Mouse (Mus musculus) cerebellum, postnatal 36 days (tissue): ENCODE data around the gene Srf.
A peak's percentile ranks its signal among the peaks of the same experiment; 100 is the strongest.
"Not testable (repeated sequence)": the region's sequence is repeated elsewhere in the genome, so short reads cannot be mapped to it uniquely, and the experiment has no call there.

ENCODE experiments used
- DNase-seq, 2 experiments: peaks; one replicate each; pipeline ENCODE4 v3.0.0; 2021 to 2022; ENCODE audit warnings: mixed read lengths in 2 of 2

Gene Srf

DNA sequence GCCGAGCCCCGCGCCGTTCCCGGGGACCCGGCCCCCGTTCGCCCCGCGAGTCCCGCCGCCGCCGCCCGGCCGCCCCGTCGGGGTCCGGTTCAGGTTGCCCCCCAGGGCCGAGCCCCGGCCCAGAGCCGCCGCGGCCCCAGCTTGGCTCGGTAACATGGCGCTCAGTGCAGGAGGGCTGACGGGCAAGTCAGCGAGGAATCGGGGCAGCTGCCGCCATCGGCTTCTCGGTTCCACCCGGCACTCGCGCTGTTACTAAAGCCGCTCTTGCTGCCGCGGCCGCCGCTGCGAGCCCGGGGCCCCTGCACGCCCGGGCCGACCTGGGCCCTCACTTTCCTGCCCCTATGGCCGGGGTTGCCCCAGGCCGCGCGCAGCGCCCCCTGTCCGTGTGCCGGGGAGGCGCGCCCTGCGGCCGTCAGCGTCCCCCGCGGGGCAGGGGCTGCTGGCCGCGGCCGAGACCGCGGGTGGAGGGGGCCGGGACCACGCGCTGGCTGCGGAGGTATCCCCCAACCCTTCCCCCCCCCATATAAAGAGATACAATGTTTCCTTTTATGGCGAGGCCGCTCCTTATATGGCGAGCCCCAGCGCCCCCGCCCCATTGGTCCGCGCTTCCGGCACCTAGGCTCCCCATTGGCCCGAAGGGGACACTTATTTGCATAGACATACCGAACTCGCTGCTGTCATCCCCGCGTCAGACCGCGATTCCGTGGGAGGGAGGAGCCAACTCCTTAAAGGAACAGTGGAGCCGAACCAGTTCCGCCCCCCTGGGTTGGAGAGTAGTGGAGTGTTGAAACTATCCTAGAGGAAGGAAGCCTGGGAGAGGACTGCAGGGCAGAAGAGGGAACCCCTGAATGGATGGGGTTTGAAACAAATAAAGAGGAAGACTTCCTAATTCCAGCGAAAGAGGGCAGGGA, at the start of gene Srf:
Srf (minus strand) TSS at position 503 of the 911 bp plus-strand sequence.
- DNase-seq, result peak; percentile 92 to 95

DNA sequence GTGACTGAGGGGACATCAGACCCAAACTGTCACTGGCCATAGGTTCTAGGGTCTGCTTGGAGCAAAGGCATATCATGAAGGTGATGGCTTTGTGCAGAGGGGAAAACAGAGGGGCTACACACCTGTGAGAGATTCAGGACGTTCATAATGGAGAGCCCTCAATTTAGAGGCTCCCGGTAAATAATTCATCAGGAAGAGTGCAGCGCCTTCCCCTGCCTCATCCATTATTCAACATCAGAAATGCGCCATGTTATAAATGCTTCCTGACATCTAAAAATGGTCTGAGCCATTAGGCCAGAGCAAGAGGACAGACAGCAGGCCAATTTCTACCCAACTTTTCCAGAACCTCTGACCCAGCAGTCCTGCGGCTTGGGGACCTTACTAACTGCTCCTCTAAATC, 49.2 kb upstream of the Srf start:
- no peak for DNase-seq

DNA sequence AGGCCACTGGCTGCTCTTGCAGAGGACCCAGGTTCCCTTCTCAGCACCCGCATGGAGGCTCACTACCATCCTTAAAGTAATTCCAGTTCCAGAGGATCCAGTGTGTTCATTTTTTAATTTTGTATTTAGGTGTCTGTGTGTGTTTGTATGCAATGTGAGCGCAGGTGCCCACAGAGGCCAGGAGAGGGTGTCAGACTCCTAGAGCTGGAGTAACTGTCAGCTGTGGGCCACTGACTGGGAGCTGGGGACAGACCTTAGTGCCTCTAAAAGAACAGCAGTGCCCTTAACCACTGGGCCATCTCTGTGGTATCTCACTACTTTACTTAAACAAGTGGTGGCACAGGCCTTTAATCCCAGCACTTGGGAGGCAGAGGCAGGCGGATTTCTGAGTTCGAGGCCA, 47.3 kb upstream of the Srf start:
- no peak for DNase-seq

DNA sequence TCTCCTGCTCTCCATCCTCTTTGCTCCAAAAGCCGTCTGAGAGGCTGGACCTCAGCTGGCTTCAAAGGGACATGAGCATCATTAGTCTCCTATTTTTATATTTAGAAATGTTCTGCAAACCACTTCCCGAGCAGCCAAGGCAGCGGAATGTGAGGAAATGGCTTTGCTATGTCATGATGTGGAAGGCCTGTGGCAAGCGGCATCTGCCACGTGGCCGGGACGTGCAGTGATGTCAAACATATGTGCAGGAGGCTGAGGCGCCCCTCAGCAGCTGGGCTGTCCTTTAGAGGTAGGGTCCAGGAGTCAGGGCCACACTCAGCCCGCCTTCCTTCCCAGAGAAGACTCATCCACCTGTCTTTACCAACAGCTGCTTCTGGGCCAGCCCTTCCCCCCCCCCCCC, 46.2 kb upstream of the Srf start:
- DNase-seq, result no peak

DNA sequence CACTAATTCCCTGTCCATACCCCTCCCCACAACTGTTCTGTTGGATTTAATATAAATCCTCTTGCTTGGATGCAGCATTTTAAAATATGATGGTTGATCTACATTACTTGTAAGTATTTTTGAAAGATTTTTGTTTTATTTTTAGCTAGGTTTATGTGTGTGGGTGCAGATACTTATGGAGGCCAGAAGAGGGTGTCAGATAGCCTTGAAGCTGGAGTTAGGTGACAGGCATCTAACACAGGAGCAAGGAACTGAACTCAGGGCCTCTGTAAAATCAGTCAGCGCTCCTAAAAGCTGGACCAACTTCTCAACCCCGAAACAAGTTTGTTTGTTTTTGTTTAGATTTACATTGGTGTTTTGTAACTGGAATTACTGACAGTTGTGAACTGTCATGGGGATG, 44.6 kb upstream of the Srf start:
- DNase-seq, result no peak

DNA sequence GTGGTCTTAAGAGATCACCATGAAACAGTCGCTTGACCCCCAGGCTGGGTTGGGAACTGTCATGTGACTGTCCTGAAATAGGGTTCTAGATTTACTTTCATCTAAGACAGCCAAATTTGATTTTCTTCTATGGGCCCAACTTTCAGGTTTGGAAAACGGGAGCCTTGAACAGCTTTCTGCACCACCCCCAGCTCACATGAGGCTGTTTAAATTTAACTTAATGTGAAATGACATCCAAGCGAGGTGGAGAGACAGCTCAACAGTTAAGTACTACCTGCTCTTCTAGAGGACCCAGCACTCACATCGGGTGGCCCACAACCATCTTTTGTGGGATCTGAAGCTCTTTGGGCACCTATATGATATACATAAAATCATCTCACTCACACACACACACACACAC, 43.0 kb upstream of the Srf start:
- DNase-seq, result no peak

DNA sequence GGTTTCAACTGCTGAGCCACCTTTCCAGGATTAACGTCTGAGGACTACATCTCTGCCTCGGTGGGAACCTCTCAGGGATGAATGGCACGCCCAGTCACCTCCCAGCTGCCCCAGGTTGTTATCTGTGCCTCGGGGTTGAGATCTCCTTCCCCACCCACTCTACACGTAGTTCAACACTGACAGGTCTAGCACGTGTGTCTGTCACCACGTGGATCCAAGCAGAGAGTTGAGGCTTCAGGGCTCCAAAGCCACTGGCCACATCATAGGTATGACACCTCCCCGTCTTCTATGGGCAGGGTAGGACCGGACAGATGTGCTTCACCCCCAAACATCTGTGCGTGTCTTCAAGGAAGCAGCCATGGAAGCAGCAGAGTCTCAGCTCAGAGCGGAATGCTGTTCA, 42.0 kb upstream of the Srf start:
- no peak for DNase-seq

DNA sequence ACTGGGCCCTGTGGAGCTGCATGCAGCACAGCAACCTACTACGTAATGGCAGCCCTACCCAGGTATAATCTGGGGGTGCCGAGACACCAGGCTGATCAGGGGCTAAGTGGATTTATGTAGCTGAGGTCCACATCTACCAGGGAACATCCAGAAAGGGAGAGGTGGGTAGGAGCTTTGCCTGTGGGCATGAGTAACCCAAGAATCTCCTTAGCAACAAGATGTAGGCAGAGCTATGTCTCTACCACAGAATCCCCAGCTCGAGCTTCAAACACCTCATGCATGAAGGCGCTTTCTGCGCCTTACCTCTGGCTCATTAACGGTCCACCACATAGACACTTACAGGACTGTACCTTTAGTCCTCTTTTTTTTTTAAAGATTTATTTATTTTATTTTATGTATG, 39.4 kb upstream of the Srf start:
- no peak for DNase-seq

DNA sequence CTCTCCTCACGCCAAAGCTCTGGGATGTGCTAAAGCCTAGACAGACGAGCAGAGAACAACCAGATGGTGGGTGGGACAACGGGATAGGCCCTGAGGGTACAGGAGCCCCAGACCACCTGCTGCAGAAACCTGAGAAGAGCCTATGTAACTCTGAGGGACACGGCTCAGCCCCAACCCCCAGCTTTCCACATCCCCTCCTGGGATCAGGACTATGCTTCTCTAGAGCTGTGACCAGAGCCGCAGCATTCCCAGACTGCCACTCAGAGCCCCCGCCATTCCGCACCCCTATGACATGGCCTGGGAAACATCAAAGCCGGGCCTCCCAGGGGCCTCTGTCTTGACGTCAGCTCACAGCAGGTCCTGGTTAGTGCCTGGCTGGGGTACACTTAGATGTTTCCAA, 38.6 kb upstream of the Srf start:
- no peak for DNase-seq

DNA sequence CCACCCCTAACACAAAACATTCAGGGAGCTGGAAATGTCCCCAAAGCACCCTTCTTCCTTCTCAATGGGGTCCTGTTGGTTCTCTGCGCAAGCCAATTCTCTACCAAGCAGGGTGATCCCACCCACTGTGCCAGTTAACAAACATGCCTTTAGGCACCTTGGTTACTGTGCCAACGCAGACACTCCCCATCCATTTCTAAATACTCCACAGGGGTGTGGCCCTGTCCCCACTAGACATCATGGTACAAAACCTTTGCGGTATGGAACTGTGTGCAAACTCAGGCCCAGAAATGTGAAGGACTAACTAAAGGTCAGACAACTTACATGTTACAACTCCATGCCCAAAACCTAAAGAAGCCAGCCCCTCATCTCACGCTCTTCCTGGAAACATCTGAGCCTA, 37.1 kb upstream of the Srf start:
- DNase-seq, result no peak

DNA sequence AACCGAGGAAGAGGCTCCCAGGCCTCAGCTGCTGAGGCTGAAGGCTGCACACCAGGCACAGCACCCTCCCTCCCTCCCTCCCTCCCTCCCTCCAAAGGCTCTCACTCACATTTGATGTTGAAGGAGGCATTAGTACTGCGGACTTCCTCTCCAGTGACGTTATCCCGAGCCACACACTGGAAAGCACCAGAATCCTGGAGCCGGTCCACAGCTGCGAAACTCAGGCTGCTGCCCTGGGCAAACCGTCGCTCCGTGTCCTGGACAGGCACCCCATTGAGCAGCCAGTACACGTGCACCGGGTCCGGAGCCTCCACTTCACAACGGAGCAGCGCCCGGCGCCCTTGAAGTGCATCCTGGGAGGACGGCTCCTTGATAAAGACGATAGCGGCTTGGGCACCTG, 35.4 kb upstream of the Srf start:
- no peak for DNase-seq

DNA sequence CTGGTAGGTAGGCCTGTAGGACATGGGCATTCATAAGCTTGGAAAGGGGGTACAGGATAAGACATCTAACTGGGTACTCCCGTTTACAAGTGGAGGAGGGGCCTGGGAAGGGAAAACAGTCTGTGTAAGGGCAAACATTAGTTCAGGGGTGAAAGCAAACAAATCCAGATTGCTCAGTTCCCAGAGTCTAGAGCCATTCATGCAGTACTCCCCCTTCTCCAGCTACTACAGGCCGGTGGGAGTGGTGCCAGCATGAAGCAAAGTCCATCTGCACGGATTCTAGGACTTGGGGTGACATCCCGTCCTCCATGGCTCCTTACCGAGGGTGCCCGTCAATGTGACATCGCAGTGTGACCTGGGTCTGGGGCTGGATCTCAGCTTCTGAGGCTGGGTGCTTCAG, 34.5 kb upstream of the Srf start:
- no peak for DNase-seq

DNA sequence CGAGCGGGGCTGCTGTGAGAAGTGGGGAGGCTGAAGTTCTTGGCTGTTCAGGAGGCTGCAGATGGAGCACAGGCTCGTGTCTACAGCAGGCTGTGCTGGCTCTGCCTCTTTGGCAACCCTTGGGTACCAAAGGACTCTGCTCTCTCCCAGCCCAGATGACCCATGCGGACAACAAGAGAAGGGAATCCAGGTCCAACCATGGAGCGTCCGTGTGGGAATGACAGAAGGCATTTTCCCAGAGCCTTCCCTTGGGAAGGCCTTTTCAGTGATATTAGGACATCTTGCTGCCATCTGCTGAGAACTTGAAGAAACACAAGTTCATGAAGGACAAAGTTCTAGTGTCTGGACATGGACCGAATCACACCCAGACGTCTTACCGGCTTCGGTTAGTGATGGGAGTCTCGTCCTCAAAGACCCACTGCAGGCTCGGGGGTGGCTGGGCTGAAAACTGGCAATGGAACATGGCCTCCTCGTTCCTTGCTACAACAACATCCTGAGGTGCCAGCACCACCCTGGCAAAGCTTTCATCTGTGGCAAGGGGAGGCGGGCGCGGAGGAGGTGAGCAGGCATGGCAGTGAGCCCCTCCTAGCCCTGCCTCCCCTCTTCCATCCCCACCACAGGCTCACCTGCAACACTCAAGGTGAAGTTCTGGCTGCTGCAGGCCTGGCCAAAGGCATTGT, 33.8 kb upstream of the Srf start:
- peak; percentile 30 to 46 for DNase-seq

DNA sequence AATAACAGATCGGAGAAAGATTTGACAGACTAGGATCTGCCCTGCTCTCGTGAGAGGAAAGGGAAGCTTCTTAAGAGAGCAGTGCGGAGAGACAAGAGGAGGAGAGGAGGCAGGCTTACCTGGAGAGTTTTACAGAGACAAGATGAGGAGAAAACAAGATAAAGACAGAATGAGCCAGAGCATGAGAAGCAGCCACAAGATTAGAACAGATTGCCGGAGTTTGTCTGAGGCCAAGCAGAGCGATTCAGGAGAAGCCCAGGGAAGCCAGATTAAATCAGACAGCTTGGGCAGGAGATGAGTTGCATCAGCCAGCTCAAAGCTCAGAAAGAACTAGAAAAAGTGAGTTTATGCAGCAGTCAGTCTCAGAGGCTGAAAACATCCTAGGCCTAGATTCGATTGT, 32.9 kb upstream of the Srf start:
- no peak for DNase-seq

DNA sequence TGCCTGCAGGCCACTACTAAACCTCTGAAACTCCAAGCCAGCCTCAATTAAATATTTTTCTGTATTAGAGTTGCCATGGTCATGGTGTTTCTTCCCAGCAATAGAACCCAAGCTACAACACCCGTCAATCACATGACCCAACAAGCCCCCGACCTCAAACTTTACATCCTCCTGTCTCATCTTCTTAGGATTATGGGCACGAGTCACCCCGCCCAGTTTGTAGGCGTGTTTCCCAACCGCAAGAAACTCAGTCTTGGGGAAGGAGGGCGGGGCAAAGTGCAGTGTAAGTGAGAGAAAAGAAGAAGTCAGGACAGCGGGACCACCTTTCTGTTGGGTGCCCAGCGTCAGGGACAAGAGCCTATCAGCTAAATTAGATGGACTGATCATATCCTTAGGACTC, 32.2 kb upstream of the Srf start:
- no peak for DNase-seq

DNA sequence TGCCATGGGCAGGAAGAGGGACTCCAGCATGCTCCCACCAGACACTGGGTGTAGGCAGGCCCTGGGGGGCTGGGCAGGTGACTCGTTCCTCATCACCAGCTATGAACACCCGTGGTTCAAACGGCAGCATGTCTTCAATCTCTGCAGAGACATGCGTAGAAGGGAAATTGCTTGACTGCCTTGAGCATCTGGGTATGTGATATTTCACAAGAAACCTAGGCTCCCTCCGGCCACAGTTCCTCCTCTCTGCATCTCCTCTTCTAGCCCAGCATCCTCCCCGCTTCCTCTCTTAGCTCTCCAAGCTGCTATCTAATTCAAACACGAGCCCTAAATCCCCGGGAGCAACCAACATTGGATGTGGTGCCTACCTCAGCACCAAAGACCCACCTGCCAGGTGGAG, 30.4 kb upstream of the Srf start:
- no peak for DNase-seq

DNA sequence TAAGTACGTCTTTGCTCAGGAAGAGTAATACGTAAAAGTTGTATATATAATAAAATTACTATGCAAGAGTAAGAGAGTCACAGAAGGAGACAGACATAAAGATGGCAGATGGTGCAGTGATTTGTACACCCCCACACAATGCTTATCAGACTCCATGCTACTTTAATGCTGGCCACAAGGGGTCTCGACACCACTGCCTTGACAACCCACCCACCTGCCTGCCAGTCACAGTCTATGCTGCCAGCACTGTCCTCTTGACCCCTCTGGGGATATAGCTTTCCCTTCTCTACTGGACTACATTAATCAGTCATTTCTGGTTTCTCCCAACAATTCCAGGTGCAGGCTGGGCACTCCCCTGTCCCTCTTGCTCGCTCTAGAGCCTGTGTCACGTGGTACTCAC, 22.7 kb upstream of the Srf start:
- no peak for DNase-seq

DNA sequence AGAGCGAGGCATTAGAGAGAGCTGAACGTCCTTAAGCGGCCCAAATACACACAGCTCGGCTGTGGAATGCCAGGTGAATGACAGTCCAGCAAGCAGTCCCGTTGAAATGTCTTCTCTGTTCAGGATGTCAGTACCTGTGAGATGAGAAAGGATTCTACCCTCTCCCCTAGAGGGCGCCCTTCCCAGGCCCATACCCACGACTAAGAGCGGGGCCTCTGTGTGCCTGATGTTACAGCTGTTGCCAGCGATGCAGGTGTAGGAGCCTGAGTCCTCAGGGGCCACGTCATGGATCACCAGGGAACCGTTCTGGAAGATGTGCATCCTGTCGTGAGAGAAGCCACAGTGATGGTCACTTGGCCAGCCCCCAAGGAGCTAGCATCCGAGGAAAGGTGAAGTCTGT, 20.1 kb upstream of the Srf start:
- no peak for DNase-seq

DNA sequence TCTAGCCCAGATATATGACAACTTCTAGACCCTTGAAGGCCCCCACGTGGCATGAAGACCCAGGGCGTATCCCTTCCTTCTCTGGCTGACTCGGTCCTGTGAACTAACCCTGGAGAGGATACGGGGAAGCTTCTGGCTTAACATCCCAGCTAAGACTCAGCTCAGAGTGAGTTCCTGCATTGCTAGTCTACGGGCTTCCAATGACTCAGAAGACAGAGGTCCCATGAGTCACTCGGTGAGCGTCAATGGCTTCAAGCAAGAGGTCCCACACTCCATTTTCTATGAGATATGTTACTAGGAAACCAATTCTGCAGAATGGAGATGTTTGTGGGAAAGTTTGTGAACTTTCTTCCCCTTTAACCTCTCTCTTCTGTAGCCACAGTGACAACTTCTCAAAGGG, 18.6 kb upstream of the Srf start:
- no peak for DNase-seq

DNA sequence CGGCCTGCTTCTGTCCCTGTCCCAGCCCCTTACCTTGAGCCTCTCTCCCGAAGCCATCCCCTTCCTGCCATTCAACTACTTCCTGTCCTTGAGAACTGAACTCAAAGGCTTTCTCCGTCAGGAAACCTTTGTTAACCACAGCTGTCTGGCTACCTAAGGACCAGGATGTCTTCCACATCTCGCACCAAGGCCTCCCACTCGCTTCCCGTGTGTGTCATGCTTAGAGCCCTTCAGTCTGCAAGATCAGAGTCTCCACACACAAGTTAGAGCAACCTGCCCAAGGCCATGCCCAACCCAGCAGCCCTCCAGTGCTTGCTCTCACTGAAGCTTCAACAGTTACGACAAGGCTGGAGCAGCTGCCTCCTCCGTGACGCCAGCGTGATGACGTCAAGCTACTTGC, 15.0 kb upstream of the Srf start:
- no peak for DNase-seq

DNA sequence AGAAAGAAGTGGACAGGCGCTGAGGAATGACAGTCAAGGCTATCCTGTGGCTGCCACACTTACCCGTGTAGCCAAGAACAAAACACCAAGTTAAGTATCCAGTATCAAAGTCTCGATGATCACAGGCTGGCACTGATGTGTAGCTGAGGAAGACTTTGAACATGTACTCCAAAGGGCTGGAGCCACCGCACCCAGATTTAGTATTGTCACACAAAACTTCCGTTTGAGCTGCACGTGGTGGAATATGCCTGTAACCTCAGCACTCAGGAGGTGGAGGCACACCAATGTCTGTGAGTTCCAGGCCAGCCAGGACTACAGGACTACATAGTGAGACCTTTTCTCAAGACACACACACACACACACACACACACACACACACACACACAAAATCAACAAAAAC, 3.2 kb upstream of the Srf start:
- DNase-seq, result no peak

DNA sequence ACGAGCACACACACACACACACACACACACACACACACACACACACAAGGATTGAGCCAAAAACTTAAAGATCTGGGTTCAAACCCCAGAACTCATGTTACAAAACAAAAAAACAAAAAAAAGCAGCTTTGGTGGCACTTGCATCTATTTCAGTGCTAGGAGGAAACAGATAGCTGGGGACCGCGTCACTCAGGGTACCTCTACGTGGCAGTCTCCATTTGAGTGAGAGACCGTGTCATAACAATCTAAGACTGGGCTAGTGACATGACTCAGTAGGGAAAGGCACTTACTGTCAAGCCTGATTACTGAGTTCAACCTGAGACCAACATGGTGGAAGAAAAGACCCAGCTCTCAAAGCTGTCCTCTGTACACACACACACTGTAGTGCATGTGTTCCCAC, 2.2 kb upstream of the Srf start:
- DNase-seq, result no peak

DNA sequence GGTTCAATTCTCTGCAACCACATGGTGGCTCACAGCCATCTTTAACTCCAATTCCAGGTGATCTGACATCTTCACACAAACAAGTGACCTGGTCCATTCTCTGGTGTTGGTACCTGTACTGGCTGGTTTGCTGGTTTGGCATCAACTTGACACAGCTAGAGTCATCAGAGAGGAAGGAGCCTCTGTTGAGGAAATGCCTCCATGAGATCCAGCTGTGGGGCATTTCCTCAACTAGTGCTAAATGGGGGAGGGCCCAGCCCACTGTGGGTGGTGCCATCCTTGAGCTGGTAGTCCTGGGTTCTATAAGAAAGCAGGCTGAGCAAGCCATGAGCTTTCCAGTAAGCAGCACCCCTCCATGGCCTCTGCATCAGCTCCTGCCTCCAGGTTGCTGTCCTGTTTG, 1.3 kb upstream of the Srf start:
- DNase-seq, result not testable (repeated sequence)

DNA sequence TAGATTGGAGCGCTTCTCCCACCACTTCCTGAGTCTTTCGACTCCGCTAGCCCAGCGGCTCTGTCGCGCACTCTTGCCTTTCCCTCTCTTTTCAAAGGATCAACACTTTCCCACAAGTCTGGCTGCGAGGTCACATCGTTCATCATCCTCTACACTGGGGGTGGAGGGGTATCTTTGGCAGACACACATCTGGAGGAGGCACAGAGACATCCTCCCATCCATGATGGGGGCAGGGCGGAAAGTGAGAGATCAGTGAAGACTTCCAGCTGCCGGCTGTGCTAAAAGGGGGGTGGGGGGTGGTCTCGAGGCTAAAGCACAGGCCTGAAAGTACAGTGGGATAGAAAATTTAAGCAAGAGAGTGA, 590 bp upstream of the Srf start:
- DNase-seq, result peak in 1 of 2 experiments; percentile 22
